Mouse (Mus musculus): Measurements from ENCODE around the gene Tm9sf3.

The Tm9sf3 gene

GRCm38 (mm10) chr19:41165144-41165913 is 98.5 kb downstream of the Tm9sf3 start:
- DNase-seq: no peak

- no peak for DNase-seq
Measured at GRCm38 (mm10) chr19:41164447-41165095, 99.2 kb downstream of the Tm9sf3 start.
